Mouse (Mus musculus): ENCODE data around the gene Cd200r4.
"Not testable (repeated sequence)": the region's sequence is repeated elsewhere in the genome, so short reads cannot be mapped to it uniquely, and the experiment has no call there.

The Cd200r4 gene

GRCm38 (mm10) chr16:44811544-44811943 is at the start of gene Cd200r4:
Cd200r4 (plus strand) TSS chr16:44811733.
- DNase-seq (ENCODE audit: low spot score): no peak

GRCm38 (mm10) chr16:44761811-44762210 is 49.7 kb upstream of the Cd200r4 start:
- DNase-seq (ENCODE audit: low spot score): no peak

GRCm38 (mm10) chr16:44765555-44766319 is 45.8 kb upstream of the Cd200r4 start, which contains the start of gene Cd200r1:
Cd200r1 (plus strand) TSS chr16:44765736.
- no peak for DNase-seq (ENCODE audit: low spot score)

- DNase-seq (ENCODE audit: low spot score): no peak
Observed at GRCm38 (mm10) chr16:44766320-44766892, 45.1 kb upstream of the Cd200r4 start.

- DNase-seq (ENCODE audit: low spot score): no peak
Observed at GRCm38 (mm10) chr16:44767506-44767905, 44.0 kb upstream of the Cd200r4 start.

GRCm38 (mm10) chr16:44767967-44768366 is 43.6 kb upstream of the Cd200r4 start:
- DNase-seq (ENCODE audit: low spot score): peak; percentile 57

- DNase-seq (ENCODE audit: low spot score): no peak
Observed at GRCm38 (mm10) chr16:44772577-44772976, 39.0 kb upstream of the Cd200r4 start.

- no peak for DNase-seq (ENCODE audit: low spot score)
Observed at GRCm38 (mm10) chr16:44773673-44774072, 37.9 kb upstream of the Cd200r4 start.

GRCm38 (mm10) chr16:44774201-44774600 is 37.3 kb upstream of the Cd200r4 start:
- no peak for DNase-seq (ENCODE audit: low spot score)

GRCm38 (mm10) chr16:44778538-44779147 is 32.9 kb upstream of the Cd200r4 start:
- DNase-seq (ENCODE audit: low spot score): no peak

GRCm38 (mm10) chr16:44779494-44779893 is 32.0 kb upstream of the Cd200r4 start:
- no peak for DNase-seq (ENCODE audit: low spot score)

- DNase-seq (ENCODE audit: low spot score): no peak
Observed at GRCm38 (mm10) chr16:44780751-44781150, 30.8 kb upstream of the Cd200r4 start.

GRCm38 (mm10) chr16:44786934-44787333 is 24.6 kb upstream of the Cd200r4 start:
- no peak for DNase-seq (ENCODE audit: low spot score)

- no peak for DNase-seq (ENCODE audit: low spot score)
Observed at GRCm38 (mm10) chr16:44794416-44794815, 17.1 kb upstream of the Cd200r4 start.

GRCm38 (mm10) chr16:44805976-44806375 is 5.6 kb upstream of the Cd200r4 start:
- DNase-seq (ENCODE audit: low spot score): no peak

- DNase-seq (ENCODE audit: low spot score): not testable (repeated sequence)
Observed at GRCm38 (mm10) chr16:44810223-44810622, 1.3 kb upstream of the Cd200r4 start.

GRCm38 (mm10) chr16:44812468-44813065 is 1.0 kb downstream of the Cd200r4 start:
- no peak for DNase-seq (ENCODE audit: low spot score)

GRCm38 (mm10) chr16:44818010-44818409 is 6.5 kb downstream of the Cd200r4 start:
- no peak for DNase-seq (ENCODE audit: low spot score)

- DNase-seq (ENCODE audit: low spot score): no peak
Observed at GRCm38 (mm10) chr16:44820545-44820944, 9.0 kb downstream of the Cd200r4 start.

GRCm38 (mm10) chr16:44832286-44832685 is 20.8 kb downstream of the Cd200r4 start:
- no peak for DNase-seq (ENCODE audit: low spot score)

- not testable (repeated sequence) for DNase-seq (ENCODE audit: low spot score)
Observed at GRCm38 (mm10) chr16:44833189-44833588, 21.7 kb downstream of the Cd200r4 start.

- no peak for DNase-seq (ENCODE audit: low spot score)
Observed at GRCm38 (mm10) chr16:44866797-44867196, 55.3 kb downstream of the Cd200r4 start, which contains the start of gene Cd200r2. Cd200r2 (plus strand) TSS chr16:44867097.

- no peak for DNase-seq (ENCODE audit: low spot score)
Observed at GRCm38 (mm10) chr16:44875178-44875577, 63.6 kb downstream of the Cd200r4 start.
